Mouse (Mus musculus) ES-E14 (cell line): ENCODE measurements around the gene Sbf2.

Source experiments
- ZC3H11A ChIP-seq: IDR thresholded peaks from 2 replicates; pipeline ENCODE4 v1.6.1; 2012; ENCODE audit warnings: low read depth, mild to moderate bottlenecking, inconsistent platforms, low read length, borderline replicate concordance
- ZNF384 ChIP-seq: IDR thresholded peaks from 2 replicates; pipeline ENCODE4 v1.6.1; 2012; ENCODE audit warnings: low read depth, low read length, inconsistent platforms

DNA sequence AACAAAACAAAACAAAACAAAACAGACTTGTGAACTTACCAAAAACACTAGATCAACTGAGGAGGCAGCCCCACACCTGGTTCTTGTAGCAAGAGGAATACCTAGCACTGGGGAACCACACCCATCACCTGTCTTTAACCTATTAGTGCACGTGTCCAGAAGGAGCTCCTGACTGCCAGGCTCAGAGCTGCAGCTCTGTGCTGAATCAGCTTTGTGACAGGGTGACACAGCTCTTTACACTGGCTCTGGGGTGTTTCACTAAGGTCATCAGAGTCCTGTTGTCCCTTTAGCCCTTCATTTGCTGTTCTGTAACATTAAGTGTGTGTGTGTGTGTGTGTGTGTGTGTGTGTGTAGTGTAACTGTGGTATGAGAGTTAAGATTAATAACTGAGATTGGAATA is 21.8 kb upstream of the Sbf2 start:
- TF ChIP-seq ZNF384 (no peak), ZC3H11A (no peak)
